Mouse (Mus musculus): ENCODE results near the gene Gpr141. TPM values are rescaled to one million over a fixed set of nuclear protein-coding genes. Genes with fewer than 3 reads are reported as not detected.

Gpr141 gene
- 0.15 TPM in 2 replicates for polyA plus RNA-seq (2014; fragmentation: Nextera tagmentation; extraction: Ambion mirVana)

- H3K27ac ChIP-seq (replicated peaks; ENCODE audit: low read depth, low read length) = no peak within 1 kb of the TSS
- no peaks in the 10 kb centered on the region for H3K9me3 ChIP-seq (replicated peaks; ENCODE audit: control insufficient read depth, low read length)
- H3K4me1 ChIP-seq (ENCODE audit: control insufficient read depth, insufficient read depth, low read length) = no peaks in the 10 kb centered on the region
- DNase-seq (ENCODE audit: low spot score) = no peak
- H3K27me3 ChIP-seq (ENCODE audit: control insufficient read depth, insufficient read depth, low read length) = no peaks in the 10 kb centered on the region
- no peak within 1 kb of the TSS for H3K4me3 ChIP-seq (ENCODE audit: low read depth, low read length)
- H3K4me2 ChIP-seq (ENCODE audit: low read depth, low read length) = no peak within 1 kb of the TSS
- no peak for ATAC-seq (replicated peaks; ENCODE audit: insufficient number of reproducible peaks, low FRiP score, low TSS enrichment, low read depth)
- no peak within 1 kb of the TSS for H3K9ac ChIP-seq (replicated peaks; ENCODE audit: low read length)
- 50% methylated on average over 3 of the region's 3 CpGs for WGBS
- H3K36me3 ChIP-seq (replicated peaks; ENCODE audit: control insufficient read depth, insufficient read depth, low read depth, low read length) = no peaks in the 10 kb centered on the region
These were observed at the start of gene Gpr141 for GRCm38 (mm10) chr13:19824071-19824470. Gpr141 (minus strand) TSS chr13:19824257.

GRCm38 (mm10) chr13:19864241-19864640 is 40.2 kb upstream of the Gpr141 start:
- Histone ChIP-seq H3K4me2 (ENCODE audit: low read depth, low read length) (no peak overlapping the region), H3K9me3 (replicated peaks; ENCODE audit: control insufficient read depth, low read length) (no peaks in the 10 kb centered on the region), H3K36me3 (replicated peaks; ENCODE audit: control insufficient read depth, insufficient read depth, low read depth, low read length) (no peaks in the 10 kb centered on the region), H3K4me1 (ENCODE audit: control insufficient read depth, insufficient read depth, low read length) (no peaks in the 10 kb centered on the region), H3K27me3 (ENCODE audit: control insufficient read depth, insufficient read depth, low read length) (no peaks in the 10 kb centered on the region), H3K4me3 (ENCODE audit: low read depth, low read length) (no peak overlapping the region), H3K9ac (replicated peaks; ENCODE audit: low read length) (no peak overlapping the region), H3K27ac (replicated peaks; ENCODE audit: low read depth, low read length) (no peak overlapping the region)
- ATAC-seq (replicated peaks; ENCODE audit: insufficient number of reproducible peaks, low FRiP score, low TSS enrichment, low read depth) (no peak), DNase-seq (ENCODE audit: low spot score) (no peak)

GRCm38 (mm10) chr13:19854629-19855333 is 30.7 kb upstream of the Gpr141 start:
- no peaks in the 10 kb centered on the region for H3K36me3 ChIP-seq (replicated peaks; ENCODE audit: control insufficient read depth, insufficient read depth, low read depth, low read length)
- no peak overlapping the region for H3K4me3 ChIP-seq (ENCODE audit: low read depth, low read length)
- no peaks in the 10 kb centered on the region for H3K9me3 ChIP-seq (replicated peaks; ENCODE audit: control insufficient read depth, low read length)
- no peak overlapping the region for H3K9ac ChIP-seq (replicated peaks; ENCODE audit: low read length)
- H3K27me3 ChIP-seq (ENCODE audit: control insufficient read depth, insufficient read depth, low read length) = no peaks in the 10 kb centered on the region
- H3K27ac ChIP-seq (replicated peaks; ENCODE audit: low read depth, low read length) = no peak overlapping the region
- DNase-seq (ENCODE audit: low spot score) (no peak), ATAC-seq (replicated peaks; ENCODE audit: insufficient number of reproducible peaks, low FRiP score, low TSS enrichment, low read depth) (no peak)
- H3K4me2 ChIP-seq (ENCODE audit: low read depth, low read length) = no peak overlapping the region
- H3K4me1 ChIP-seq (ENCODE audit: control insufficient read depth, insufficient read depth, low read length) = no peaks in the 10 kb centered on the region
- WGBS = 69% methylated on average over 9 of the region's 9 CpGs

GRCm38 (mm10) chr13:19854049-19854448 is 30.0 kb upstream of the Gpr141 start:
- WGBS = 67% methylated on average over 2 of the region's 2 CpGs
- Histone ChIP-seq H3K27me3 (ENCODE audit: control insufficient read depth, insufficient read depth, low read length) (no peaks in the 10 kb centered on the region), H3K27ac (replicated peaks; ENCODE audit: low read depth, low read length) (no peak overlapping the region), H3K4me3 (ENCODE audit: low read depth, low read length) (no peak overlapping the region), H3K4me1 (ENCODE audit: control insufficient read depth, insufficient read depth, low read length) (no peaks in the 10 kb centered on the region), H3K4me2 (ENCODE audit: low read depth, low read length) (no peak overlapping the region), H3K9me3 (replicated peaks; ENCODE audit: control insufficient read depth, low read length) (no peaks in the 10 kb centered on the region), H3K36me3 (replicated peaks; ENCODE audit: control insufficient read depth, insufficient read depth, low read depth, low read length) (no peaks in the 10 kb centered on the region), H3K9ac (replicated peaks; ENCODE audit: low read length) (no peak overlapping the region)
- ATAC-seq (replicated peaks; ENCODE audit: insufficient number of reproducible peaks, low FRiP score, low TSS enrichment, low read depth) = no peak
- no peak for DNase-seq (ENCODE audit: low spot score)

- Histone ChIP-seq H3K27me3 (ENCODE audit: control insufficient read depth, insufficient read depth, low read length) (no peaks in the 10 kb centered on the region), H3K9ac (replicated peaks; ENCODE audit: low read length) (no peak overlapping the region), H3K36me3 (replicated peaks; ENCODE audit: control insufficient read depth, insufficient read depth, low read depth, low read length) (no peaks in the 10 kb centered on the region), H3K4me1 (ENCODE audit: control insufficient read depth, insufficient read depth, low read length) (no peaks in the 10 kb centered on the region), H3K4me3 (ENCODE audit: low read depth, low read length) (no peak overlapping the region), H3K27ac (replicated peaks; ENCODE audit: low read depth, low read length) (no peak overlapping the region), H3K4me2 (ENCODE audit: low read depth, low read length) (no peak overlapping the region), H3K9me3 (replicated peaks; ENCODE audit: control insufficient read depth, low read length) (no peaks in the 10 kb centered on the region)
- ATAC-seq (replicated peaks; ENCODE audit: insufficient number of reproducible peaks, low FRiP score, low TSS enrichment, low read depth) (no peak), DNase-seq (ENCODE audit: low spot score) (no peak)
- 87% methylated on average over 2 of the region's 2 CpGs for WGBS
These were observed 19.4 kb upstream of the Gpr141 start for GRCm38 (mm10) chr13:19843448-19843847.

- Histone ChIP-seq H3K4me1 (ENCODE audit: control insufficient read depth, insufficient read depth, low read length) (no peaks in the 10 kb centered on the region), H3K27ac (replicated peaks; ENCODE audit: low read depth, low read length) (no peak overlapping the region), H3K36me3 (replicated peaks; ENCODE audit: control insufficient read depth, insufficient read depth, low read depth, low read length) (no peaks in the 10 kb centered on the region), H3K9me3 (replicated peaks; ENCODE audit: control insufficient read depth, low read length) (no peaks in the 10 kb centered on the region), H3K27me3 (ENCODE audit: control insufficient read depth, insufficient read depth, low read length) (no peaks in the 10 kb centered on the region), H3K9ac (replicated peaks; ENCODE audit: low read length) (no peak overlapping the region), H3K4me3 (ENCODE audit: low read depth, low read length) (no peak overlapping the region), H3K4me2 (ENCODE audit: low read depth, low read length) (no peak overlapping the region)
- no peak for ATAC-seq (replicated peaks; ENCODE audit: insufficient number of reproducible peaks, low FRiP score, low TSS enrichment, low read depth)
- 82% methylated on average over 3 of the region's 3 CpGs for WGBS
- no peak for DNase-seq (ENCODE audit: low spot score)
These were observed 18.6 kb upstream of the Gpr141 start for GRCm38 (mm10) chr13:19842707-19843106.

GRCm38 (mm10) chr13:19841615-19842014 is 17.6 kb upstream of the Gpr141 start:
- H3K27me3 ChIP-seq (ENCODE audit: control insufficient read depth, insufficient read depth, low read length) = no peaks in the 10 kb centered on the region
- H3K36me3 ChIP-seq (replicated peaks; ENCODE audit: control insufficient read depth, insufficient read depth, low read depth, low read length) = no peaks in the 10 kb centered on the region
- no peak overlapping the region for H3K9ac ChIP-seq (replicated peaks; ENCODE audit: low read length)
- DNase-seq (ENCODE audit: low spot score) = no peak
- H3K4me2 ChIP-seq (ENCODE audit: low read depth, low read length) = no peak overlapping the region
- 76% methylated on average over 5 of the region's 5 CpGs for WGBS
- H3K4me3 ChIP-seq (ENCODE audit: low read depth, low read length) = no peak overlapping the region
- no peaks in the 10 kb centered on the region for H3K9me3 ChIP-seq (replicated peaks; ENCODE audit: control insufficient read depth, low read length)
- H3K4me1 ChIP-seq (ENCODE audit: control insufficient read depth, insufficient read depth, low read length) = no peaks in the 10 kb centered on the region
- no peak overlapping the region for H3K27ac ChIP-seq (replicated peaks; ENCODE audit: low read depth, low read length)
- ATAC-seq (replicated peaks; ENCODE audit: insufficient number of reproducible peaks, low FRiP score, low TSS enrichment, low read depth) = no peak

- Histone ChIP-seq H3K27ac (replicated peaks; ENCODE audit: low read depth, low read length) (no peak overlapping the region), H3K4me2 (ENCODE audit: low read depth, low read length) (no peak overlapping the region), H3K36me3 (replicated peaks; ENCODE audit: control insufficient read depth, insufficient read depth, low read depth, low read length) (no peaks in the 10 kb centered on the region), H3K9ac (replicated peaks; ENCODE audit: low read length) (no peak overlapping the region), H3K9me3 (replicated peaks; ENCODE audit: control insufficient read depth, low read length) (no peaks in the 10 kb centered on the region), H3K4me1 (ENCODE audit: control insufficient read depth, insufficient read depth, low read length) (no peaks in the 10 kb centered on the region), H3K4me3 (ENCODE audit: low read depth, low read length) (no peak overlapping the region), H3K27me3 (ENCODE audit: control insufficient read depth, insufficient read depth, low read length) (no peaks in the 10 kb centered on the region)
- ATAC-seq (replicated peaks; ENCODE audit: insufficient number of reproducible peaks, low FRiP score, low TSS enrichment, low read depth) (no peak), DNase-seq (ENCODE audit: low spot score) (no peak)
- 76% methylated on average over 1 of the region's 1 CpGs for WGBS
These were observed 16.1 kb upstream of the Gpr141 start for GRCm38 (mm10) chr13:19840206-19840605.
